Mouse (Mus musculus) right cerebral cortex, postnatal 10 days (tissue): ENCODE measurements around the gene Prkg1.
A peak's percentile ranks its signal among the peaks of the same experiment; 100 is the strongest.
"Not testable (repeated sequence)": the region's sequence is repeated elsewhere in the genome, so short reads cannot be mapped to it uniquely, and the experiment has no call there.

ENCODE experiments used
- DNase-seq, 2 experiments: peaks; one replicate each; pipeline ENCODE4 v3.0.0; 2021; ENCODE audit warnings: low spot score in 2 of 2

Gene Prkg1

DNA sequence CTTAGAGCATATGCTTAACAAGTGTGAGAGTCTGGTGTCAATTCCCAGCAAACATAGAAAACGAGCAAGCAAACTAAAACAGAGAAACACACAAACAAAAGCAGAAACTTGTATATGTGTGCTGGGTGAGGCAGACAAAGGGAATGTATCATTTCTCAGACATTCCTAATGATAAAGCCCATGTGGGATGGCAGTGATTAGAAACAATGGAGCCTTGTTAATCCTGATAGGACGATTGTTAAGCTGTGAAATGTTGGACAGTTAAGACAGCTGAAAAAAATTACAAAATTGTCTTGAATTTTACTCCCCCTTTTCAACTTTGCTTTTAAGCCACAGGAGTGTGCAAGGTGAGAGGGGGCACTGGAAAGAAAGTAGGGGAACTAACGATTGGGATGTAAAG is 1133.8 kb downstream of the Prkg1 start:
- no peak for DNase-seq

DNA sequence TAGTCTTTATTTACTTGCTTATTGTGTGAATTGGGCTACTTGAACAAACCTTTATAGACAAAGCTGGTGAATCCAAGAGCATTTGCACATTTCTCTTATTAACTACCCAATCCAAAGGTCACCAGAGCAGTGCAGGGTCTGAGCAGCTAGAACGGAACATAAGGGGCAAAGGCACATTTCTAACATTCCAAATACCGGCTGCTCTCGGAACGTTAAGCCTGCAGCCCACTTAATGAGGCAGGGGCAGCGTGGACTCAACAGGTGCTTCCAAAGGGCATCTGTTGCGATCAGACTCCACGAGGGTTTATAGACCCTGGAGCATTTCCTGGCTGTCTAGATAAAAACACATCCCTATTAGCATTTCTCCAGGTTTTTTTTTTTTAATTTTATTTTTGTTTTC is 1138.8 kb downstream of the Prkg1 start:
- no peak for DNase-seq

DNA sequence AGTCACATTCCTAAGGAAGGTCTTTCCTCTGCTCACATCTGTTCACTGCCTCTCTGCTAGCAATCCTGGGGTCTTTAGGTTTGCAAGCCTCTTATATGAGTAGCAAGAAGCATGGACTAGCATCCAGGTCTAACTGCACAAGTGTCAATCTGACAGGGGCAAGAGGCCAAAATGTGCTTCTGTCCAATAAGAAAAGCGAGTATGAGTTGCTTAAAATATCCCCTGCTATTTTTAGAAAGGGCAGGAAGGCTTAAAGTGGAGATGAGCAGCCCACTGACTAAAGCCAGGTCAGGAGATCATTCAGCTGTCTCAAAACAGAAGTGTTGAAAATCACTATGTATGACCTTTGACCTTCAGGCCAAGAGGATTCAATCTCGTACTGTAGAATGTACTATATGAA is 1139.4 kb downstream of the Prkg1 start:
- no peak for DNase-seq

DNA sequence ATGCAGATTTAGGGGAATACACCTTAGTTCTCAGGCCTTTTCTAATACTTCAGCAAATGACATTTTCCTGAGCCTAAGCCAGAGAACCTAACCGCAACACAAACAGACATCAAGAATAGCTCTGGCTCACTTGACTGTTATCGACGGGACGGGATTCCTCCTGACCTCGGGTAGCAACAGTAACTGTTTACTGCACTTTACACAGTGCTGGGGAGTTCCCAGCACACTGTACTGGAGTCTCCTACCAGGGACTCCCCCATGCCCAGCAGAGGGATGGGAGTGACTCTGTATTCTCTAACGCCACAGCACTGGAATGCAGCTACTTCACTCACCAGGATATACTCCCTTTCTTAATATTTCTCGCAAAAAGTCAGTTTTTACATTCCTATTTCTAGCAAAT is 1141.2 kb downstream of the Prkg1 start:
- no peak for DNase-seq

DNA sequence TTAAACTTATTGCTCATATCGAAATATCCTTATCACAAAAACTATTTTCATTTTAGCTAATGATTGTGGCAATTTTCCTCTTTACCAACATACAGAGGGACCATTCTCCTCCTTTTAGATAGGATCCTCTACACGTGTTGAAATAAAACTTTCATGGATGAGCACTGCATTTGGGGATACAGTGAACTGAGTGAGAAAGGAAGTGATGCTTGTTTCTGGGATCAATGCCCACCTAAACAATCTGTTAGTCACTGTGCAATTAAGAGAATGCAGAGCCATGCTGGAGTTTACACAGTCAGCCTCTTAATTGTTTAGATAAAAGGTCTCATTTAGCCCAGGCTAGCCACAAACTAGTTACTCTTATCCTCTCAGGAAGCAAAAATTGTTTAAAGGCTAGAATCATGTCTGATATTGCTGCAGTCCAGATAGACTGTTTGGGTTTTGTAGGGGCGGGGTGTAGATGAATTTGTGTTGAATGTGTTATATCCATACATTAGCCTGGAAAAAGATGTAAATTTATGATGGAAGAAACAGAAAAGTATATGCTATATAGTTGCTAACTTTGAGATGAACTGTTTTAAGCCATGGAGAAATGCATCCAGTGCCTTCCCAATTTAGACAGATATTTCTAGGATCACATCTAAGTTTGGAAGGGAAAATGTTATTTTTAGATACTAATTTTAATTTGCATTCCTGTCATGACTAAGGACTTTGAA is 1151.5 kb downstream of the Prkg1 start:
- no peak for DNase-seq

DNA sequence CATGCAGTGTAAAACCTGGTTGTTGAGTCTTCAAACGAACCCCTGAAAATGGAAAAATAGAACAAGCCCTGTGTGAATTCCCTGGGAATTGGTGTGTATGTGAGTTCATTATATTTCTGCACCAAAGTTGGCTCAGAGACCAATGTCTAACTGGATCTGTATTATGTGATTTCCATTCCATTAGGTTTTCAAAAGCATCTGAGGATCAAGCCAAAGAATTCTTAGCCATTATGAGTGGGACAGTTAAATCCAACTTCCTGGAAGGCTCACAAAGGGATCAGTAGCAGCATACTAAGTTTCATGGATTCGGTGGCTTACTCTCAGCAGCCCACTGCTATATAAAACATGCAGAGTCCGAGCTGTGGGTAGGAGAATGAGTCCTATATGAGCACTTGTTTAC is 1178.5 kb downstream of the Prkg1 start:
- DNase-seq, result no peak

DNA sequence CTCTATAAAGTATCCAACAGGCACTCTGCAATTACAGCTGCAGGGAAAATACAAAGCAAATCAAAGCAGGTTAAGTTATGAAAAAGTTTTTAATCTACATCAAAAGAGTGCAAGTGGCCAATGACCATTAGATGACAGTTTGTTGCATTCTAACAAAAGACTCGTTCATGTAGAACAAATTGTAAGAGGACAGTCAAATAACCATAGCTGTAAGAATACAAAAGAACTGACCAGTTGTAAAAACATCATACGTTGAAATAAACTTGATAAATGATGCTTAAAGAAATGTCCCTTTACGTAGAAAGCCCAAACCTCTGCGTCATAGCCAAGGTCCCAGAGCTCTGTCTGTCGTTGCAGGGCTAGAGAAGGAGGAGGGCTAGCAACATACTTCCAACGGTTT is 1200.3 kb downstream of the Prkg1 start:
- no peak for DNase-seq

DNA sequence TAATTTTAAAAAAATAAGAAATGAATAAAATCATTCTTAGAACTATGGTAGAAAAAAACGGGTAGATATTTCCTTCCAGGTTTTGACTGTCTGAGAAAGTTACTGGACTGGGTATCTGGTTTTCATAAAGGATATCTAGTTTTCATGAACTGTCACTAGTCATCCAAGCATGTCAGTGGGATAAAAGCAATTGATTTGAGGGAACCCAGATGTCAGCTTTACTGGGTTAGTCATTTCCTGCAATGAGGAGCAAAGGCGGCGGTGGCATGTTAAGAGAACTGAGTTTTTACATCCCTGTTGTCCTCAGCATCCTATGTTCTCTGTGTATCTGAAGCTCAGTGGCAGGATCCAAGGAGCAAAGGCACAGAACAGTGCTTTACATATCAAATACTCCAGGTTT is 1201.0 kb downstream of the Prkg1 start:
- no peak for DNase-seq

DNA sequence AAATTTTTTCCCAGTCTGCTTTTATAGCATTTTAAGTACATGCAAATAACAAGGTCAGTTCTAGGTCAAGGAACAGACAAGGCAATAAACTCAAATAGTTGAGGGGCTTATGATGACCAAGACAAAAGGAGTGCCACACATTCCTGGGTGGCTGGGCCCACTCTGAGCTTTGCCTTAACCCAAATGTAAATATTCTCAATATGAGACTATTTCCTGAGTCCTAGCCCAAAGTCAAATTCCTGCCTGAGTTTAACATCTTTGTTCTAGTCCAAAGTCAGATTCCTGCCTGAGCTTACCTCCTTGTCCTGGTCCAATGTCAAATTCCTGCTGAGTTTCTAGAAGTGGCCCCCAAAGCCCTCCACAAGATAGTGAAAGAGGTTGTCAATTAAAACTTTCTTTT is 1206.8 kb downstream of the Prkg1 start:
- no peak for DNase-seq

DNA sequence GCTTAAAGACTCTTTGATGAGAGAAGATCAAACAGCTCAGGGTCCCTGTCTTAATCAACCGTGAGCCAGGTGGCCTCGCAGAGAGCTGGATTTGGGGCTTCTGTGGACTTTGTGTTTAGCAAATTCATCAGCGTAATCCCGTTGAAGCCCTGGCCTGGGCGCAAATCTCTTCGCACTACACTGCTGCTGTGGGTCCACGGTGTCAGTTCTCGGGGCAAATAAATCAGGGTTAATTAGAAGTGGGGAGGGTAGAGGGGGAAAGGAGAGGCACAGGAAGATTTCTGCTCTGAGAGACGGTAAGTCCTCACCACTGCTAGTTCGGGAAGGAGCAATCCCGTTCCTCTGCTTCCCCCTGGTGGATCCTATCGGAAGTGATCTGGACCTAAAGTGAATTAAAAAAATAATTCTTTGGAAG is 1210.4 kb downstream of the Prkg1 start:
- peak; percentile 70 to 82 for DNase-seq

DNA sequence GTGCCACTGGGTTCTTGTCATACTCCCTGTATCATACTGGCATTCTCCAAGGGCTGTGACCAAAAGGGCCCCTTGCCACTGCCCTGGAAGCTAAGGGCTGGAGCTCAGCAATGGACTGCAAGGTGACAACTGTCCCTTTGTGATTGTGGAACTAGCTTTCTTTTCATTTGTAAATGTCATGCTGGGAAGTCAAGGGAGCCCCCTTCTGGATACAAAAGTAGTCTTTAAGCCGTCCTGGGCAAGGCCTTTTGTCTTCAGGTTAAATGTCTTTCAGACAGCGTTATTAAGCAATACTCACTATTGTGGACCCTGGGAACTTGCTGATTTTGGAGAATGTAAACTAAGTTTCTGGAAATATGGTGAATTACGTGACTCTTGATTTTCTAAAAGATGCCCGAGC is 1211.1 kb downstream of the Prkg1 start:
- no peak for DNase-seq

DNA sequence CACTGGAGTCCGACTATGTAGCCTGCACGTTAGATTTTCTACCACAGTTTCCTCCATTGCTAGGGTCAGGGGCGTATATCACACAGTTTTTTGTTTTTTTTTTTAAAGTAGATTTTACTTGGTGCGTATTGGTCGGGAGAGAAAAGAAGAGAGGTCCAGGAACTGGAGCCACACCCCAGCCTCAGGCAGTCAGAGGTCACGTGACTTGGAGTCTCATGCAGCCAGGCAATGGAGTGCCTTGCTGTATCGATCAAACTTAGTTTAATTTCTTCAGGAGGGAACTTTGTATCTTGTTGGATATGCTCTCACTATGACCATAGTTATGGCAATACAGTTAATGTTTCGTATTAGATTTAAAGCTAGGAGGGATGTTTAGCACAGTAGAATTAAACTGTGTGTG is 1212.6 kb downstream of the Prkg1 start:
- no peak for DNase-seq

DNA sequence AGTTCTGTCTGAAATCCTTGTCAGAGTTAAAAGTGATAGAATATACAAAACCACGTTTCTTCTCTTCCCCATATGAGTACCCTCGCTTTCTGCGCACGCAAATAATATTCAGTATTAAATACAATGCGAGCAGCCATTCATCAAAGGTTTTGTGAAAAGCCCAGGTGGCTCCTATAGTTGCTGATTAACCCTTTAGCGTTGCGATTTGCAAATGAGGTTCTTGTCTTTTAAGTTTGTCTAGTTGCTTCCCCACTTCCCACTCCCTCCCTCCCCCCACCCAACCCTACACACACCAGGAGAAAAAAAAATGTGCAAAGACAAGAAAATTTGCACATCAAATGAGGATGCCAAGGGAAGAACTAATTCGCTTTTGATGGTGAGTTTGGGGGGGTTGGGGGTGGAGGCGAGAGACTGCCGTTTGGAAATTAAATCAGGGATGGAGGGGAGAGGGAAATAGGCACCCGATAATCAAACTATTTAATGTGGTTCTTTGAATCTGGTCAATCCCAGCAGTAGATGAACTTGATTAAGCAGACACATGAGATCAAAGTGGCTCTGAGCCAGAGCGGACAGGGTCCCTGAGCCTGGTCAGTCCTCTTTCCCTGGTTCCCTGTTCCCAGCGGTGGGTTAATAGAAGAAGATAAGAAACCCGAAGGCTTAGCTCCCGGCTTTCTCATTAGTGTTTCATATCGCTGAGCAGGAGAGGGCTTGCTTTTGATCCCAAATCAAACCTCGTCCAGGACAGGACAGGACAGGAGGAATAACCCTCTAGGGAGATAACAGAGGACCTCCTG is 1214.8 kb downstream of the Prkg1 start:
- no peak for DNase-seq

DNA sequence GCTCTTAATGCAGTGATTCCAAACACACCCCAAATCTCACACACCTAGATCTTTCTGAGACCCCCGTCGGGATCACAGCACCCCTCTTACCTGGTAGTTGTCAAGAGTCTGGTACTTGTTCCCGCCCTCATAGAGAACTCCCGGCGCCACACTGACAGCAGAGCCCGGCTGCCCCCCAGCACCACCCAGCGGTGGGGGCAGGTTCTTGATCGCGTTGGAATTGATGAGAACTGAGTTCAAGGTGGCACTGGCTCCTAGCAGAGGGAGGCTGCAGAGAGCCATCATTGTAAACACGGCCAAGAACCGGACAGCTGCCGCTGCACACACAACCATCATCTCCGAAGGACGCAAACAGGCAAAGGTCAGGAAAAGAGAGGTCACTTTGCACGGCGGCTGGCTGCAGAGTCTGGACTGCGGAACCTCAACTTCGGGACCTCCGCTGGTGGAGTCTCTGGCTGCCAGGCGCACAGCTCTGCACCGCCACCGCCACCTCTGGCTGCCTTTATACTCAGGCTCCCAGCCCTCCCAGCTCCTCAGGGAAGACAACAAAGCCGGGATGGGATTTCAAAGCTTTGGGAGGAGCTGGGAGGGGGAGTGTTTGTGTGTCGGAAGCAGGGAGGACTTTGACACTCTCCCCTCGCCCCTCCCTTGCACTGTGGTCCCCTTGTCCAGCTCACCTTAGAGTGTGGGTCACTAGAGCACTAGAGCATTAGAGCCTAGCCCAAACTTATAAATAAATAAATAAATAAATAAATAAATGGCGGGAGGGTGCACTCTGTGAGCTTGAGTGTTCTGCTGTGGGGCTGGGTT is 1215.6 kb downstream of the Prkg1 start, which contains the start of gene Dkk1:
Gene Dkk1 (minus strand): TSS at position 622 of the 810 bp plus-strand sequence.
- DNase-seq, result peak in 1 of 2 experiments; percentile 48

DNA sequence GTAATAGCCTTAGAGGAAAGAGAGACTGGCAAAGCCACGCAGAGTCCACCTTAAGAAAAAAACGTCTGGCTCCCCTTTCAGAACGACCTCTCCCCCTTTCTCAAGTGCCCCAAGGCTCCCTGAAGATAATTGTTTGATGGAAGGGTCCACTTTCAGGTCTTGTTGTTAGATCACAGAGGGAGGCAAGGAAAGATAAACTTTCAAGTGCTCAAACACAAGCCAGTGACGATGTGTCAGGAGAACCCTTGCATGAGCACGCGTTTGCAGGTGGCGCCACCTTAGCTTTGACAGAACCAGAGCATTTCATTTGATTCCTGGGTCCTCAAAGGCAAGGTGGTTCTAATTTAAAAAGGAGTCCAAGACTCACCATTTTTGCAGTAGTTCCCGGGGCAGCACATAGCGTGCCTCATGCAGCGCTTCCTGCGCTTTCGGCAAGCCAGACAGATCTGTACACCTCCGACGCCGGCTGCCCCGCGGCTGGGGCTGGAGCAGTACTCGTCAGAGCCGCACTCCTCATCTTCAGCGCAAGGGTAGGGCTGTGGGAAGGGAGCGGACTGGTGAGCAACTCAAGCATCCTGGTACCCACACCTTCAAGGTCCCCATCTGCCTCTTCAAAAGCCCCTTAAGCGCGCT is 1216.3 kb downstream of the Prkg1 start:
- DNase-seq, result no peak

DNA sequence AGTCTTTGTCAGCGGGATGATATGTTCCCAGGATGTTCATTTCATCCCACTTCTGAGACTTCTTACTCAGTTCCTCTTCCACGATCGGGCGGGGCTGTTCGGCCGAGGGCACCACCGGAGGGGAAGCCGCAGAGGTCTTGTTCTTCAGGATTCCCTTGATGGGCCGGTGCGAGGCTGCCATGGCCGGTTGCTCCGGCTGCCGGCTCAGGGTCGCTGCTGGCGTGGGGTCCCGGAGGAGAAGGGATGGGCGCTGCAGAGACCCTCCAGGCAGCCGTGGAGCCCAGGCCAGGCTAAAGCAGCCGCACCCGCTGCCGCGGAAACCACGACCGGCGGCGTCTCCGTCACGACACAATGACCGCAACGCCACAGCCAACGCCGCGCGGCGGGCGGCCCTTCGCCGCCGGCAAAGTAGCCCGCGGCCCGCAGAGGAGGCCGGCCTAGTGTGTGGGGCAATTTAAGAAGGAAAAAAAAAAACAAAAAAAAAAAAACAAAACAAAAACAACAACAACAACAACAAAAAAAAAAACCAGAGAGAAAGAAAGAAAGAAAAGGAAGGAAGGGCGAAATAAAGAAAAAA is 1225.4 kb downstream of the Prkg1 start:
- DNase-seq, result not testable (repeated sequence)

DNA sequence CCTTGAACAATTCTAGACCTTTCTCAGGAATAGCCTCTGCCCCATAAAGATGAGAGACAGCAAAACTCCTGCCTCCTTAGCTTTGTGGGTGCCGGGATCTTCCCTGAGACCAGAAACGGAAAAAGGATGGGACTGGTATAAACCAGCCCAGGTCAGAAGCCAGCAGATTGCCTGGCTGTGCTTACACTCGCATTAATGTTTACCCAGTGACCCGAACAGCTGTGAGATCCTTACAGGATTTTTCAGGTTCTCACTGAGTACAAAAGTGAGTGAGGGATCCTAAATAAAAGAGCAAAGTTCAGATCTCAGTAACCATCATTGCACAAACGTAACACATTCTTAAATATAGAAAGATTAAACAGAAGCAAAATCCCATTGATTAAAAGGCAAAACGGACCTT is 1248.1 kb downstream of the Prkg1 start:
- DNase-seq, result no peak
